Mouse (Mus musculus) right cerebral cortex, postnatal 14 days (tissue): Measurements from ENCODE around the gene Sall4.
A peak's percentile ranks its signal among the peaks of the same experiment; 100 is the strongest.

Source experiments
- DNase-seq: peaks from one replicate; pipeline ENCODE4 v3.0.0; 2022

The Sall4 gene

GRCm38 (mm10) chr2:168742649-168743048, 25.1 kb downstream of the Sall4 start:
- DNase-seq, result peak; percentile 76

- peak; percentile 82 for DNase-seq
Observed at GRCm38 (mm10) chr2:168742059-168742627, 25.6 kb downstream of the Sall4 start, which contains the start of gene Atp9a. Gene Atp9a, minus strand, starts transcription at chr2:168742409.

GRCm38 (mm10) chr2:168741273-168742058, 26.3 kb downstream of the Sall4 start:
- peak; percentile 75 for DNase-seq

- DNase-seq, result no peak
Observed at GRCm38 (mm10) chr2:168740496-168740895, 27.2 kb downstream of the Sall4 start.

GRCm38 (mm10) chr2:168738854-168739253, 28.9 kb downstream of the Sall4 start:
- DNase-seq, result no peak

GRCm38 (mm10) chr2:168737878-168738277, 29.9 kb downstream of the Sall4 start:
- DNase-seq, result no peak

GRCm38 (mm10) chr2:168734023-168734422, 33.7 kb downstream of the Sall4 start:
- no peak for DNase-seq

GRCm38 (mm10) chr2:168731258-168731657, 36.5 kb downstream of the Sall4 start:
- no peak for DNase-seq

- DNase-seq, result no peak
Observed at GRCm38 (mm10) chr2:168729736-168730135, 38.0 kb downstream of the Sall4 start.

GRCm38 (mm10) chr2:168728045-168728444, 39.7 kb downstream of the Sall4 start:
- no peak for DNase-seq

- peak; percentile 40 for DNase-seq
Observed at GRCm38 (mm10) chr2:168726007-168726406, 41.7 kb downstream of the Sall4 start.

- no peak for DNase-seq
Observed at GRCm38 (mm10) chr2:168721313-168721712, 46.4 kb downstream of the Sall4 start.

GRCm38 (mm10) chr2:168719742-168720141, 48.0 kb downstream of the Sall4 start:
- DNase-seq, result no peak

- DNase-seq, result peak; percentile 47
Observed at GRCm38 (mm10) chr2:168718735-168719134, 49.0 kb downstream of the Sall4 start.

- no peak for DNase-seq
Observed at GRCm38 (mm10) chr2:168718267-168718666, 49.5 kb downstream of the Sall4 start.

GRCm38 (mm10) chr2:168712199-168713176, 55.3 kb downstream of the Sall4 start:
- no peak for DNase-seq

GRCm38 (mm10) chr2:168710979-168711378, 56.8 kb downstream of the Sall4 start:
- DNase-seq, result no peak

GRCm38 (mm10) chr2:168707766-168708165, 60.0 kb downstream of the Sall4 start:
- DNase-seq, result no peak

- DNase-seq, result no peak
Observed at GRCm38 (mm10) chr2:168702266-168702665, 65.5 kb downstream of the Sall4 start.
